ENCODE assay signal across 15 mouse cellular contexts in the genomic region with DNA sequence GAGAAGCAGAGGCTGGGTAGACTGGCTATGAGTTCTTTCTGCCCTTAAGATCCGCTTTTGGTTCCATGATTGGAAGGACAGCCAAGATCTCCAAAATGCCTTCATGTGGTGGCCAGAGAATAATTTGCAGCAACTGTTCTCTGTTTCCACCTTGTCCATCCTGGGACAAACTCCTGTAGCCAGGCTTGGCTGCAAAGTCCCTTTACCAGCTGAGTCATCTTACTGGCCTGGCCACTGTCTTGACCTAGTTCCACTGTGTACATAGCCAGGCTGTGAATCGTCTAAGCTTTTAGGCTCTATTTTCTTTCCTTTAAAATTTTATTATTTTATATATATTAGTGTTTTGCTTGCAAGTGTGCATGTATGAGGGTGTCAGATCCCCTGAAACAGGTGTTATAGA. TPM values are rescaled to one million over a fixed set of nuclear protein-coding genes. Genes with fewer than 3 reads are reported as not detected.
"Had no signal": no experiment of that assay in that cellular context is flagged by ENCODE, and none has a peak within 500 bp of the region (broad histone marks: within the 10 kb centered on the region; RNA-seq: fewer than 3 reads in every experiment).

No protein-coding gene starts in this region.

- DNase-seq: kidney, adult 9 months; kidney, postnatal 10 days; kidney, postnatal 4 days; liver; liver, embryonic 13.5 days; liver, postnatal 0 days; lung, postnatal 14 days; right cerebral cortex, postnatal 14 days; thymus, adult 18-20 months; thymus, postnatal 14 days had no signal

- H3K36me3 ChIP-seq: lung, embryonic 15.5 days; midbrain, embryonic 15.5 days; neural tube, embryonic 13.5 days had no signal

- H3K27me3 ChIP-seq: liver, embryonic 13.5 days; lung, embryonic 15.5 days; megakaryocyte, embryonic 14.5 days; midbrain, embryonic 15.5 days; neural tube, embryonic 13.5 days had no signal

- H3K4me3 ChIP-seq: liver, embryonic 13.5 days; lung, embryonic 15.5 days; megakaryocyte, embryonic 14.5 days; midbrain, embryonic 15.5 days; neural tube, embryonic 13.5 days had no signal

- H3K9me3 ChIP-seq: megakaryocyte, embryonic 14.5 days had no signal

RNA-seq across cellular contexts. Expression of gene Klhdc9, which starts 11.4 kb away (rescaled TPM):
- total RNA-seq: monocyte, adult 5-6 weeks had no signal
